Mouse (Mus musculus): ENCODE measurements around the gene Ifitm7. TPM values are rescaled to one million over a fixed set of nuclear protein-coding genes. Genes with fewer than 3 reads are reported as not detected.
"Not testable (repeated sequence)": the region's sequence is repeated elsewhere in the genome, so short reads cannot be mapped to it uniquely, and the experiment has no call there.

Ifitm7 gene
- total and polyA plus RNA-seq, 3 experiments: not detected

- no peak for DNase-seq
- Histone ChIP-seq H3K9ac (ENCODE audit: low read depth, low read length) (no peak overlapping the region), H3K27me3 (ENCODE audit: control insufficient read depth, insufficient read depth, low read length) (0 out of 2 replicates have a peak, but pooled peaks cover under 1% of the 10 kb centered on the region), H3K4me3 (no peak overlapping the region), H3K4me1 (ENCODE audit: control insufficient read depth, insufficient read depth, low read length) (no peaks in the 10 kb centered on the region), H3K36me3 (ENCODE audit: control insufficient read depth, insufficient read depth, low read length) (no peaks in the 10 kb centered on the region), H3K27ac (no peak overlapping the region), H3K79me2 (replicated peaks; ENCODE audit: control insufficient read depth, insufficient read depth, low read length) (no peaks in the 10 kb centered on the region)
- intact Hi-C loops (cut with DNase I): no loop called here
- WGBS: 79% methylated on average over 11 of the region's 11 CpGs
- TF ChIP-seq POLR2A (IDR thresholded peaks at IDR 0.05; ENCODE audit: insufficient read depth, low read depth, low read length) (no peak), CTCF (IDR thresholded peaks at IDR 0.05) (no peak), EP300 (IDR thresholded peaks at IDR 0.05; ENCODE audit: insufficient read depth, low read depth, low read length) (no peak)
Measured at GRCm38 (mm10) chr16:13992518-13993248, 6.0 kb upstream of the Ifitm7 start.

- 54% methylated on average over 3 of the region's 3 CpGs for WGBS
- H3K27me3 ChIP-seq (ENCODE audit: control insufficient read depth, insufficient read depth, low read length): 0 out of 2 replicates have a peak, but pooled peaks cover 1% of the 10 kb centered on the region
- H3K36me3 ChIP-seq (ENCODE audit: control insufficient read depth, insufficient read depth, low read length): no peaks in the 10 kb centered on the region
- DNase-seq: no peak
- H3K4me1 ChIP-seq (ENCODE audit: control insufficient read depth, insufficient read depth, low read length): no peaks in the 10 kb centered on the region
- H3K27ac ChIP-seq: no peak overlapping the region
- H3K79me2 ChIP-seq (replicated peaks; ENCODE audit: control insufficient read depth, insufficient read depth, low read length): no peaks in the 10 kb centered on the region
- H3K4me3 ChIP-seq: no peak overlapping the region
- H3K9ac ChIP-seq (ENCODE audit: low read depth, low read length): no peak overlapping the region
- no peak for TF ChIP-seq EP300 (IDR thresholded peaks at IDR 0.05; ENCODE audit: insufficient read depth, low read depth, low read length)
- TF ChIP-seq POLR2A (IDR thresholded peaks at IDR 0.05; ENCODE audit: insufficient read depth, low read depth, low read length): no peak
- no peak for TF ChIP-seq CTCF (IDR thresholded peaks at IDR 0.05)
- intact Hi-C loops (cut with DNase I): no loop called here
Measured at GRCm38 (mm10) chr16:13986197-13986573, 503 bp downstream of the Ifitm7 start.

GRCm38 (mm10) chr16:13983161-13983560 lies 3.5 kb downstream of the Ifitm7 start:
- Histone ChIP-seq H3K36me3 (ENCODE audit: control insufficient read depth, insufficient read depth, low read length) (no peaks in the 10 kb centered on the region), H3K9ac (ENCODE audit: low read depth, low read length) (no peak overlapping the region), H3K27ac (no peak overlapping the region), H3K79me2 (replicated peaks; ENCODE audit: control insufficient read depth, insufficient read depth, low read length) (no peaks in the 10 kb centered on the region), H3K27me3 (ENCODE audit: control insufficient read depth, insufficient read depth, low read length) (0 out of 2 replicates have a peak, but pooled peaks cover 1% of the 10 kb centered on the region), H3K4me1 (ENCODE audit: control insufficient read depth, insufficient read depth, low read length) (no peaks in the 10 kb centered on the region), H3K4me3 (no peak overlapping the region)
- no peak for DNase-seq
- intact Hi-C loops (cut with DNase I): no loop called here
- 82% methylated on average over 5 of the region's 5 CpGs for WGBS
- TF ChIP-seq EP300 (IDR thresholded peaks at IDR 0.05; ENCODE audit: insufficient read depth, low read depth, low read length) (no peak), POLR2A (IDR thresholded peaks at IDR 0.05; ENCODE audit: insufficient read depth, low read depth, low read length) (no peak), CTCF (IDR thresholded peaks at IDR 0.05) (no peak)

GRCm38 (mm10) chr16:13981726-13982125 lies 5.0 kb downstream of the Ifitm7 start:
- H3K27me3 ChIP-seq (ENCODE audit: control insufficient read depth, insufficient read depth, low read length); H3K36me3 ChIP-seq (ENCODE audit: control insufficient read depth, insufficient read depth, low read length); intact Hi-C loops (cut with DNase I); H3K27ac ChIP-seq; H3K79me2 ChIP-seq (replicated peaks; ENCODE audit: control insufficient read depth, insufficient read depth, low read length); H3K4me3 ChIP-seq; H3K9ac ChIP-seq (ENCODE audit: low read depth, low read length); DNase-seq; H3K4me1 ChIP-seq (ENCODE audit: control insufficient read depth, insufficient read depth, low read length): not testable (repeated sequence)
- 73% methylated on average over 3 of the region's 3 CpGs for WGBS

GRCm38 (mm10) chr16:13977026-13977425 lies 9.7 kb downstream of the Ifitm7 start:
- DNase-seq; H3K36me3 ChIP-seq (ENCODE audit: control insufficient read depth, insufficient read depth, low read length); H3K9ac ChIP-seq (ENCODE audit: low read depth, low read length); H3K4me1 ChIP-seq (ENCODE audit: control insufficient read depth, insufficient read depth, low read length); H3K4me3 ChIP-seq; H3K27ac ChIP-seq; H3K79me2 ChIP-seq (replicated peaks; ENCODE audit: control insufficient read depth, insufficient read depth, low read length); H3K27me3 ChIP-seq (ENCODE audit: control insufficient read depth, insufficient read depth, low read length); intact Hi-C loops (cut with DNase I): not testable (repeated sequence)
- 69% methylated on average over 1 of the region's 1 CpGs for WGBS

- DNase-seq; H3K27me3 ChIP-seq (ENCODE audit: control insufficient read depth, insufficient read depth, low read length); H3K4me3 ChIP-seq; H3K27ac ChIP-seq; intact Hi-C loops (cut with DNase I); H3K9ac ChIP-seq (ENCODE audit: low read depth, low read length); H3K36me3 ChIP-seq (ENCODE audit: control insufficient read depth, insufficient read depth, low read length); H3K4me1 ChIP-seq (ENCODE audit: control insufficient read depth, insufficient read depth, low read length); H3K79me2 ChIP-seq (replicated peaks; ENCODE audit: control insufficient read depth, insufficient read depth, low read length): not testable (repeated sequence)
- 81% methylated on average over 4 of the region's 4 CpGs for WGBS
Measured at GRCm38 (mm10) chr16:13976358-13976896, 10.3 kb downstream of the Ifitm7 start.
